Mouse (Mus musculus) WW6 (cell line): ENCODE data around the gene Zdhhc22.

ENCODE experiments used
- DNase-seq: peaks from one replicate; pipeline ENCODE4 v3.0.0-alpha.2; 2013; ENCODE audit warnings: low read depth, low spot score

The Zdhhc22 gene

DNA sequence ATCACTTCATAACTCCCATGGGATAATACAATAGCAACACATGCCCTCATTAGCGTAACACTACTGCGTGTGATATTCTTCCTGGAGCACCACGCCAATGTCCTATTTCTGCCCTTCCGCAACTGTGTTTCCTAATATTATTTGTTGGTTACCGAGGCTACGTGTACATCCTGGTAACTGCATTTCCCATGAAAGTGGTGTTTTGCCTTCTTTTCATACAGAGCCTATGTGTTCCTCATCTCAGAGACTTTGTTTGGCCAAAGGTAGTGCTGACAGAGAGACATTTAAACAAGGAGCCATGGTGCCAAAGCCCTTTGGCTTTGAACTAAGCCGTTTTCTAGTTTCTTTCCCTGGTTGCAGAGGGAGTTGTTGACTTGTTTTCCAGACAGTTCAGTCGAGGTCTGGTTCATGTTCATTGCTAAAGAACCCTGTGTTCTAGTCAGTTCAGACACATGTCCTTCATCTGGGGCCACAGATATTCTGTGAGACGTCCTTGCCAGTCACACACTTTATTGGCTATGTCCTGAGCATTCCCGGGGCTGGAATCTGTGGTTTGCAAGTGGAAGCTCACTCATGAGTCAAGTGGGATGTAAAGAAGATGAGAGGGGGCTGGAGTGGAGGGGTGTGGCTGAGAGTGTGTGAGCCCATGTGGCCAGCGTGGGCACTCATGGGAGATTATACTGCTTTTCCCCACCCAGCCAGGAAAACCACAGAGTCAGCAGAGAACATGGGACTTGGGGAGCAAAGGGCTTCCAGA lies 53.5 kb downstream of the Zdhhc22 start:
- DNase-seq, result no peak

DNA sequence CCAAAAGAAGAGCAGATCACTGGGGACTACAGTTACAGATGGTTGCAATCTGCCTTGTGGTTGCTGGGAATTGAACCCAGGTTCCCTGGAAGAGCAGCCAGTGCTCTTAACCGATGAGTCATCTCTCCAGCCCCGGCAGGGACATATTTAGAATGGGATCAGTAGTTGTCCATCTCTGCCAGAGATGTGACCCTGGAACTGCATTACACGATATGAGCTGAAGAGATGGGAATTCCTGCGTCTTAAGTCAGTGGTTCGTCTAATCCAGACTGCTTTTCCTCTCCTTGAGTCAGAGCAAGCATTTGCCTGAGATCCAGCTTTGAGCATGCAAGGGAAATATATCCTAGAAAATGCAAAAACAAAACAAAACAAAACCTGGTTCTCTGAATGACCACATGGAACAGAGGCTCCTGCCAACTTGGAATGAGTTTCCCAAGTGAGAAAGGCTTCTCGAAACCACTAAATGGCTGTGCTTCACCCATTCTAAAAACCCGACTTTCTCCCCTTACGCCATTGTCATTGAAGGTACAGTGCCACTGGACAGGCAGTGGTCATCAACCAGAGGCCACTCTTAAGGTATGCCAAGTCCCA lies 54.4 kb downstream of the Zdhhc22 start:
- DNase-seq, result no peak

DNA sequence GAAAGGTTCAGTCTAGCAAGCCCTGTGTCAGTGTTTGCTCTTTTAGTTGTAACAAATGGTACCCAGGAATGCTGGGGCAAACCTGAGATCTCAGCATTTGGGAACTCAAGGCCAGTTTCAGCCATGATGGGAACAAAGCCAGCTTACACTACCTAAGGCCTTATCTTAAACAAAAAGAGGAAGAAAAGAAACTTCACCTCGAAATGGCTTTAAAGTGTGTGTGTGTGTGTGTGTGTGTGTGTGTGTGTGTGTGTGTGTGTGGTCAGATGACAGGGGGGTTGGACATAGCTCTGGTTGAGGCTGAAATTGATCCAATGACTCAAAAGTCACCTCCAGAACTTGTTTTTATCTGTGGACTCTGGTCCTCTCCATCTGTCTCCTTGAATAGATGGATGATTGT lies 55.5 kb downstream of the Zdhhc22 start:
- no peak for DNase-seq

DNA sequence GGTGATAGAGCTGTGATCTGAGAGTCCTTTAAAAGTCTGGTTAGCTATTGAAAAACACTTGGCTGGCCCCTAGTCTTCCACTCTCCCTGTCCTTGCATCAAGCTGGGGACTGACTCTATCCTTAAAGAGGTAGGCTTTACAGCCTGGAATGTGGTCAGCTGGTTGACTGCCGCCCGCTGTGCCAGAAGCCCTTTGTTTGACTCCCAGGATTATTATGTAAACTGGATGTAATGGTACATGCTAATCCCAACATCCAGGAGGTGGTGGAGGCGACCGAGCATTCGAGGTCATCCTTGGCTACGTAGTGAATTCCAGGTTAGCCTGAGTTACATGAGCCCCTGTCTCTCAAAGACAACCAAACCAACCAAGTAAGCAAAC lies 57.7 kb downstream of the Zdhhc22 start:
- no peak for DNase-seq

DNA sequence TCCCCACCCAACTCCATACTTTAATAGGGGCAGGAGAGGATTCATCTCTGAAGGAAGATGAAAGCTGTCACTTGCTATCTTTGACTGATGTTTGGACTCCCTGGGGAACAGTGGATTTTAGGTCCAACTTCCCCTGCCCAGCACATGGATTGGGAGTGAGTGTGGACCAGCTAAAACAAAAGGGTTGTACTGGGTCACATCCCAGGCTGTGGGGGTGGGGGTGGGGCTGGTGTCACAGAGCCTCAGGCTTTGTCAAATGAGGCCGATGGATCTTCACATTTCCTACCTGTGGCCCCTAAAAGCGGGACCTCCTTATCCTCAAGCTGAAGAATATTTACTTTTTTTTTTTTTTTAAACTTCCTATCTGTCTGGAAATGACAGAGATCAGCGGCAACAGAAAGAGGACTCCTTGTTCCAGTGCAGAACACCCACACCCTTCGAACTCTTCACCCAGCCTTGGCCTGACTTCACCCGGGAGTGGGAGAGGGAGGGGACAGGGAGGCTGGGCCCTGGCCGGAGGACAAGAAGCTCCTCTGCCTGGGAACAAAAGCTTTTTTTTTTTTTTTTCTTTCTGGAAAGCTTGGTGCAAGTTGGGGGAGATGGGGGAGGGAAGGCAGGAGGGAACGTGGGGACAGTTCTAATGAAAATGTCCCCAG lies 58.2 kb downstream of the Zdhhc22 start:
- no peak for DNase-seq

DNA sequence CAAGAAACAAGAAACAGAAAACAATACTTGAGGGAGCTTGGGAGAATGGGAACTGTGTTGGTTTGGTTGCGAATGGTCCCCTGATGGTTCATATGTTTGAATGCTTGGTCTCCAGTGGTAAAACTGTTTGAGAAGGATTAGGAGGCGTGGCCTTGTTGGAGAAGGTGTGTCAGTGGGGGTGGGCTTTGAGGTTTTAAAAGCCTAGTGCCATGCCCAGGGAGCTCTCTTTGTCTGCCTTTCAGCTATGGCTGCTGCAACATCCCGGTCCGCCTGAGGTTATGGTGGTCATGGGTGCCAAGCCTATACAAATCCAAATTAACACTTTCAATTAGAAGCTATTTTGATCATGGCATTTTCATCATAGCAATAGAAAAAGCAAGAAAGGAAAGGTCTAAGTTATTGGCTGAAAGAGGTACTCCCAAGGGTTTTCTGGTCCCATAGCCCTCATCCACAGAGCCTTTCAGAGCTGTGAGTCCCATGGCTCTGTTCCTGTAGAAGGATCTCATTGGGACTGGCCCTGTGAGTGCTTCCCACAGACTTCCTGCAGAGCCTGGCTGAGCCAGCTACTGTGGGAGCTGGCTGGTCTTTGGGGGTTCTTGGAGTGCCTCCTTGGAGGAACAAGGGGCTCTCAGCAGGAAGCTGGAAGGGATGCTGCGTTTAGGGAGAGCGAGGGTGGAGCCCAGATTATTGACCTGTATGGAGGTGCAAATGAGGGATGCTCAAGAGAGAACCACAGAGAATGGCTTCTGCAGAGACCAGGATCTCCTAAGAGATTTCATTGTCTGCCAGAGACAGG lies 59.1 kb downstream of the Zdhhc22 start:
- no peak for DNase-seq
